Mouse (Mus musculus) heart, postnatal 0 days (tissue): ENCODE measurements around the gene Hopx. TPM values are rescaled to one million over a fixed set of nuclear protein-coding genes. Genes with fewer than 3 reads are reported as not detected.

Experiments
- ATAC-seq: fragments of 200-750 bp; cut with Nextera tagmentation; 2 replicates; pipeline ENCODE4 v1.8.0; 2017; ENCODE audit warnings: low read depth, moderate number of reproducible peaks, moderate library complexity; ENCODE audit not compliant: insufficient read depth
- DNase-seq: peaks from one replicate; pipeline ENCODE4 v3.0.0-alpha.2; 2016; ENCODE audit warnings: low spot score
- H3K27ac ChIP-seq: fragments of 300-500 bp; sonication (generic); 2 replicates; pipeline ENCODE4 v1.5.1; 2014; ENCODE audit warnings: low read depth, mild to moderate bottlenecking
- H3K27me3 ChIP-seq: fragments of 300-500 bp; sonication (generic); 2 replicates; pipeline ENCODE4 v1.6.1; 2014; ENCODE audit warnings: low read length, mixed read lengths; ENCODE audit not compliant: control insufficient read depth, insufficient read depth
- H3K36me3 ChIP-seq: fragments of 300-500 bp; sonication (generic); replicated peaks from 2 replicates; pipeline ENCODE4 v1.6.1; 2014; ENCODE audit warnings: low read length, mixed read lengths; ENCODE audit not compliant: control insufficient read depth, insufficient read depth
- H3K4me1 ChIP-seq: fragments of 300-500 bp; sonication (generic); 2 replicates; pipeline ENCODE4 v1.6.1; 2014; ENCODE audit warnings: antibody characterized with exemption; ENCODE audit not compliant: control insufficient read depth, insufficient read depth
- H3K4me2 ChIP-seq: fragments of 300-500 bp; sonication (generic); 2 replicates; pipeline ENCODE4 v1.6.1; 2014; ENCODE audit warnings: low read depth, mild to moderate bottlenecking, low read length, moderate library complexity
- H3K4me3 ChIP-seq: fragments of 300-500 bp; sonication (generic); 2 replicates; pipeline ENCODE4 v1.5.1; 2014; ENCODE audit warnings: low read depth, low read length
- H3K9ac ChIP-seq: fragments of 300-500 bp; sonication (generic); replicated peaks from 2 replicates; pipeline ENCODE4 v1.6.1; 2014; ENCODE audit warnings: low read depth, low read length, mixed read lengths
- H3K9me3 ChIP-seq: fragments of 300-500 bp; sonication (generic); replicated peaks from 2 replicates; pipeline ENCODE4 v1.6.1; 2016; ENCODE audit warnings: low read length; ENCODE audit not compliant: control insufficient read depth
- CTCF ChIP-seq: IDR thresholded peaks from 2 replicates; pipeline ENCODE4 v1.5.1; 2016; ENCODE audit warnings: antibody characterized with exemption, control low read depth, low read depth
- EP300 ChIP-seq: IDR thresholded peaks from 2 replicates; pipeline ENCODE4 v1.6.1; 2016; ENCODE audit warnings: antibody characterized with exemption, low read depth
- WGBS: fragments of 180-500 bp; shearing (Covaris S2); extraction: QIAGEN DNeasy Blood & Tissue Kit; methylation state at CpG from one replicate; pipeline ENCODE4 v1.1.7; 2014; 5-methylcytosine and 5-hydroxymethylcytosine counted together
- polyA plus RNA-seq: library from polyadenylated mRNA; unstranded; fragments of >200 nt; fragmentation: Nextera tagmentation; extraction: Ambion mirVana; gene quantifications from 2 replicates; pipeline ENCODE4 v1.2.1, GENCODE M21; 2015
- total RNA-seq: library from RNA; depleted of rRNA; stranded (reverse); fragments of >200 nt; gene quantifications from 2 replicates; pipeline ENCODE4 v1.2.3, GENCODE M21; 2014; ENCODE audit warnings: low replicate concordance; rRNA removed

Hopx gene
- total and polyA plus RNA-seq, 2 experiments from 2014 or later: 41.0 to 558 TPM

DNA sequence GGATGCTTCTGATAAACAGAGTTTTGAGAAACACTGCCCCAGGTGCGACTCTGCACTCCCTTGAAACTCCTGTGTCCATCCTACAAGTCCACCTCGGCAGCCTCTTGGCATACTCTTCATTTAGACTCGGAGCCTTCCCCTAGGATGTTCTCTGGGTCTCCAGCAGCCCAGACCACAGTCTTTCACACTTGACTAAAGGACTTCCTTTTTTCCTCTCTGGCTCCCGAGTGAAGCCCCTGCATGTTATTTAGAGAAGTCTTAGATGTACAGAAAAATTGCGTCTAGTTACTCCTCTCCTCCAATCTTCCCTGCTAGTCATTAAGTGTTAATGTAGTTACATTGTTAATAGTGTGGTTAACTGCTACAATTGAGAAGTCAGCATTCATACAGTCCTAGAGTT lies 70.6 kb downstream of the Hopx start:
- ATAC-seq (no peak), DNase-seq (no peak)
- H3K9me3 ChIP-seq: no peaks in the 10 kb centered on the region
- no peaks in the 10 kb centered on the region for H3K27me3 ChIP-seq
- H3K4me3 ChIP-seq: no peak overlapping the region
- WGBS: 60% methylated on average over 5 of the region's 5 CpGs
- TF ChIP-seq CTCF: no peak
- TF ChIP-seq EP300: no peak
- H3K27ac ChIP-seq: no peak overlapping the region
- no peak overlapping the region for H3K4me2 ChIP-seq
- no peak overlapping the region for H3K9ac ChIP-seq
- H3K4me1 ChIP-seq: no peaks in the 10 kb centered on the region
- no peaks in the 10 kb centered on the region for H3K36me3 ChIP-seq

GRCm38 (mm10) chr5:77039391-77039790 lies 75.5 kb downstream of the Hopx start:
- H3K9me3 ChIP-seq: no peaks in the 10 kb centered on the region
- TF ChIP-seq EP300: no peak
- TF ChIP-seq CTCF: no peak
- no peaks in the 10 kb centered on the region for H3K36me3 ChIP-seq
- ATAC-seq (no peak), DNase-seq (no peak)
- no peaks in the 10 kb centered on the region for H3K4me1 ChIP-seq
- H3K4me3 ChIP-seq: no peak overlapping the region
- H3K9ac ChIP-seq: no peak overlapping the region
- H3K4me2 ChIP-seq: no peak overlapping the region
- H3K27ac ChIP-seq: no peak overlapping the region
- no peaks in the 10 kb centered on the region for H3K27me3 ChIP-seq

GRCm38 (mm10) chr5:77038451-77038850 lies 76.5 kb downstream of the Hopx start:
- Histone ChIP-seq H3K9me3 (no peaks in the 10 kb centered on the region), H3K27ac (no peak overlapping the region), H3K36me3 (no peaks in the 10 kb centered on the region), H3K9ac (no peak overlapping the region), H3K27me3 (no peaks in the 10 kb centered on the region), H3K4me2 (no peak overlapping the region), H3K4me3 (no peak overlapping the region), H3K4me1 (no peaks in the 10 kb centered on the region)
- WGBS: 84% methylated on average over 10 of the region's 10 CpGs
- DNase-seq (no peak), ATAC-seq (no peak)
- no peak for TF ChIP-seq CTCF
- TF ChIP-seq EP300: no peak

Other genes starting within 250 kb of the Hopx start
- 12.1 and 16.4 TPM in 2 replicates for gene Aasdh, start 209.6 kb downstream of the Hopx start, total RNA-seq
- 8.7 and 9.6 TPM in 2 replicates for gene Aasdh, start 209.6 kb downstream of the Hopx start, polyA plus RNA-seq
- 173 and 191 TPM in 2 replicates for gene Paics, start 163.8 kb downstream of the Hopx start, total RNA-seq
- 168 and 171 TPM in 2 replicates for gene Paics, start 163.8 kb downstream of the Hopx start, polyA plus RNA-seq
- 15.7 and 16.2 TPM in 2 replicates for gene Ppat, start 163.5 kb downstream of the Hopx start, total RNA-seq
- gene Ppat, start 163.5 kb downstream of the Hopx start, polyA plus RNA-seq: 20.2 and 24.2 TPM in 2 replicates
- 21.8 and 37.8 TPM in 2 replicates for gene Srp72, start 140.4 kb downstream of the Hopx start, total RNA-seq
- 32.2 and 36.3 TPM in 2 replicates for gene Srp72, start 140.4 kb downstream of the Hopx start, polyA plus RNA-seq
- gene Arl9, start 111.1 kb downstream of the Hopx start, total RNA-seq: not detected in 2 replicates
- not detected in 2 replicates for gene Arl9, start 111.1 kb downstream of the Hopx start, polyA plus RNA-seq
- not detected in 2 replicates for gene Thegl, start 99.1 kb downstream of the Hopx start, total RNA-seq
- not detected in 2 replicates for gene Thegl, start 99.1 kb downstream of the Hopx start, polyA plus RNA-seq
- 22.6 TPM in 1 of 2 replicates, not detected in the other for gene Spink2, start 96.3 kb upstream of the Hopx start, total RNA-seq
- 1.5 and 2.1 TPM in 2 replicates for gene Spink2, start 96.3 kb upstream of the Hopx start, polyA plus RNA-seq
- 20.3 and 23.7 TPM in 2 replicates for gene Rest, start 150.4 kb upstream of the Hopx start, total RNA-seq
- gene Rest, start 150.4 kb upstream of the Hopx start, polyA plus RNA-seq: 14.7 and 14.9 TPM in 2 replicates
- gene Noa1, start 195.0 kb upstream of the Hopx start, total RNA-seq: 9.0 and 11.2 TPM in 2 replicates
- gene Noa1, start 195.0 kb upstream of the Hopx start, polyA plus RNA-seq: 15.6 and 16.1 TPM in 2 replicates
- gene Polr2b, start 195.0 kb upstream of the Hopx start, total RNA-seq: 21.8 and 32.0 TPM in 2 replicates
- 24.0 and 26.4 TPM in 2 replicates for gene Polr2b, start 195.0 kb upstream of the Hopx start, polyA plus RNA-seq